Mouse (Mus musculus) neural tube, embryonic 14.5 days (tissue): ENCODE measurements around the gene Tshr. TPM values are rescaled to one million over a fixed set of nuclear protein-coding genes. Genes with fewer than 3 reads are reported as not detected.
"Not testable (repeated sequence)": the region's sequence is repeated elsewhere in the genome, so short reads cannot be mapped to it uniquely, and the experiment has no call there.

Experiments
- ATAC-seq: fragments of 200-750 bp; cut with Nextera tagmentation; 2 replicates; pipeline ENCODE4 v1.8.0; 2017; ENCODE audit warnings: low read depth, mild to moderate bottlenecking, moderate TSS enrichment, moderate library complexity
- H3K27ac ChIP-seq: fragments of 300-500 bp; sonication (generic); 2 replicates; pipeline ENCODE4 v1.5.1; 2014; ENCODE audit warnings: low read depth, mild to moderate bottlenecking, control low read depth, low read length, moderate library complexity, mixed read lengths
- H3K27me3 ChIP-seq: fragments of 300-500 bp; sonication (generic); 2 replicates; pipeline ENCODE4 v1.6.1; 2014; ENCODE audit warnings: low read length; ENCODE audit not compliant: control insufficient read depth, insufficient read depth
- H3K36me3 ChIP-seq: fragments of 300-500 bp; sonication (generic); 2 replicates; pipeline ENCODE4 v1.6.1; 2014; ENCODE audit warnings: low read length, mixed read lengths; ENCODE audit not compliant: control insufficient read depth, insufficient read depth
- H3K4me1 ChIP-seq: fragments of 300-500 bp; sonication (generic); 2 replicates; pipeline ENCODE4 v1.6.1; 2014; ENCODE audit warnings: low read length; ENCODE audit not compliant: control insufficient read depth, insufficient read depth
- H3K4me2 ChIP-seq: fragments of 300-500 bp; sonication (generic); 2 replicates; pipeline ENCODE4 v1.6.1; 2014; ENCODE audit warnings: mild to moderate bottlenecking, low read depth, low read length, control low read depth
- H3K4me3 ChIP-seq: fragments of 300-500 bp; sonication (generic); 2 replicates; pipeline ENCODE4 v1.5.1; 2014; ENCODE audit warnings: low read depth, low read length, control low read depth, mixed read lengths
- H3K9ac ChIP-seq: fragments of 300-500 bp; sonication (generic); replicated peaks from 2 replicates; pipeline ENCODE4 v1.6.1; 2014; ENCODE audit warnings: low read depth, mild to moderate bottlenecking, control low read depth, low read length, mixed read lengths
- H3K9me3 ChIP-seq: fragments of 300-500 bp; sonication (generic); 2 replicates; pipeline ENCODE4 v1.6.1; 2016; ENCODE audit warnings: low read length; ENCODE audit not compliant: control insufficient read depth
- WGBS: fragments of 180-500 bp; shearing (Covaris S2); extraction: QIAGEN DNeasy Blood & Tissue Kit; methylation state at CpG from one replicate; pipeline ENCODE4 v1.1.7; 2014; 5-methylcytosine and 5-hydroxymethylcytosine counted together
- polyA plus RNA-seq: library from polyadenylated mRNA; unstranded; fragments of >200 nt; fragmentation: Nextera tagmentation; extraction: Ambion mirVana; gene quantifications from 2 replicates; pipeline ENCODE4 v1.2.1, GENCODE M21; 2014

Gene Tshr
- polyA plus RNA-seq, 1 experiment from 2014 or later, result 0.91 TPM

GRCm38 (mm10) chr12:91534514-91534913 lies 150.2 kb downstream of the Tshr start:
- no peaks in the 10 kb centered on the region for H3K36me3 ChIP-seq
- H3K27ac ChIP-seq, result no peak overlapping the region
- no peak overlapping the region for H3K4me2 ChIP-seq
- ATAC-seq, result no peak
- H3K27me3 ChIP-seq, result no peaks in the 10 kb centered on the region
- H3K9ac ChIP-seq, result no peak overlapping the region
- WGBS, result 93% methylated on average over 6 of the region's 6 CpGs
- H3K9me3 ChIP-seq, result no peaks in the 10 kb centered on the region
- no peaks in the 10 kb centered on the region for H3K4me1 ChIP-seq
- no peak overlapping the region for H3K4me3 ChIP-seq

GRCm38 (mm10) chr12:91540202-91540601 lies 155.8 kb downstream of the Tshr start:
- WGBS, result 93% methylated on average over 7 of the region's 7 CpGs
- ATAC-seq, result no peak
- no peaks in the 10 kb centered on the region for H3K36me3 ChIP-seq
- no peaks in the 10 kb centered on the region; the same call in 1 of the 2 replicates for H3K9me3 ChIP-seq
- H3K9ac ChIP-seq, result no peak overlapping the region
- no peaks in the 10 kb centered on the region for H3K27me3 ChIP-seq
- H3K4me2 ChIP-seq, result no peak overlapping the region
- H3K27ac ChIP-seq, result no peak overlapping the region
- H3K4me3 ChIP-seq, result no peak overlapping the region
- H3K4me1 ChIP-seq, result no peaks in the 10 kb centered on the region

GRCm38 (mm10) chr12:91549471-91549870 lies 165.1 kb downstream of the Tshr start:
- no peak overlapping the region for H3K9ac ChIP-seq
- no peak overlapping the region for H3K4me3 ChIP-seq
- H3K4me1 ChIP-seq, result peaks cover 5% of the 10 kb centered on the region; the same call in 1 of the 2 replicates
- no peak overlapping the region for H3K27ac ChIP-seq
- no peaks in the 10 kb centered on the region for H3K9me3 ChIP-seq
- no peaks in the 10 kb centered on the region for H3K27me3 ChIP-seq
- WGBS, result 63% methylated on average over 9 of the region's 9 CpGs
- H3K4me2 ChIP-seq, result no peak overlapping the region
- ATAC-seq, result no peak
- H3K36me3 ChIP-seq, result no peaks in the 10 kb centered on the region

- H3K36me3 ChIP-seq, result peaks cover 4% of the 10 kb centered on the region; the same call in 1 of the 2 replicates
- H3K27ac ChIP-seq, result no peak overlapping the region
- WGBS, result 34% methylated on average over 19 of the region's 19 CpGs
- peak; percentile 89 for ATAC-seq
- H3K9me3 ChIP-seq, result no peaks in the 10 kb centered on the region
- no peak overlapping the region for H3K4me3 ChIP-seq
- no peaks in the 10 kb centered on the region for H3K27me3 ChIP-seq
- no peak overlapping the region for H3K9ac ChIP-seq
- peak overlapping the region; percentile 3; the same call in 1 of the 2 replicates for H3K4me2 ChIP-seq
- peaks cover 5% of the 10 kb centered on the region; the same call in 1 of the 2 replicates for H3K4me1 ChIP-seq
These were observed 167.6 kb downstream of the Tshr start for GRCm38 (mm10) chr12:91551773-91552526.

GRCm38 (mm10) chr12:91557358-91558005 lies 173.1 kb downstream of the Tshr start:
- not testable (repeated sequence) for ATAC-seq, H3K4me1 ChIP-seq, H3K27ac ChIP-seq, H3K27me3 ChIP-seq, H3K9me3 ChIP-seq, H3K4me2 ChIP-seq, H3K4me3 ChIP-seq, H3K9ac ChIP-seq
- H3K36me3 ChIP-seq, result peaks cover 22% of the 10 kb centered on the region
- 90% methylated on average over 8 of the region's 8 CpGs for WGBS

GRCm38 (mm10) chr12:91558152-91558551 lies 173.8 kb downstream of the Tshr start:
- H3K4me3 ChIP-seq, H3K9me3 ChIP-seq, H3K27ac ChIP-seq, H3K27me3 ChIP-seq, H3K9ac ChIP-seq, H3K4me2 ChIP-seq, ATAC-seq, H3K4me1 ChIP-seq: not testable (repeated sequence)
- peaks cover 26% of the 10 kb centered on the region for H3K36me3 ChIP-seq
- 71% methylated on average over 4 of the region's 4 CpGs for WGBS

GRCm38 (mm10) chr12:91567145-91567544 lies 182.8 kb downstream of the Tshr start:
- WGBS, result 98% methylated on average over 4 of the region's 4 CpGs
- Histone ChIP-seq H3K27ac (no peak overlapping the region), H3K4me1 (no peaks in the 10 kb centered on the region), H3K9me3 (no peaks in the 10 kb centered on the region), H3K4me2 (no peak overlapping the region), H3K4me3 (no peak overlapping the region), H3K9ac (no peak overlapping the region), H3K27me3 (no peaks in the 10 kb centered on the region), H3K36me3 (peaks cover 50% of the 10 kb centered on the region)
- ATAC-seq, result no peak

- Histone ChIP-seq H3K4me2 (no peak overlapping the region), H3K27ac (no peak overlapping the region), H3K36me3 (peaks cover 56% of the 10 kb centered on the region), H3K4me3 (no peak overlapping the region), H3K9me3 (no peaks in the 10 kb centered on the region), H3K4me1 (no peaks in the 10 kb centered on the region), H3K9ac (no peak overlapping the region), H3K27me3 (no peaks in the 10 kb centered on the region)
- ATAC-seq, result no peak
- 92% methylated on average over 3 of the region's 3 CpGs for WGBS
These were observed 184.9 kb downstream of the Tshr start for GRCm38 (mm10) chr12:91569255-91569654.

- Histone ChIP-seq H3K9ac (no peak overlapping the region), H3K36me3 (peaks cover 61% of the 10 kb centered on the region), H3K27ac (no peak overlapping the region), H3K27me3 (no peaks in the 10 kb centered on the region), H3K4me1 (no peaks in the 10 kb centered on the region), H3K9me3 (no peaks in the 10 kb centered on the region), H3K4me3 (no peak overlapping the region), H3K4me2 (no peak overlapping the region)
- whole genome bisulfite sequencing, result 93% methylated on average over 2 of the region's 2 CpGs
- no peak for ATAC-seq
These were observed 187.3 kb downstream of the Tshr start for GRCm38 (mm10) chr12:91571708-91572107.
